Mouse (Mus musculus) cortical plate, adult 2 months (tissue): ENCODE results near the gene Mgat4d. TPM values are rescaled to one million over a fixed set of nuclear protein-coding genes. Genes with fewer than 3 reads are reported as not detected.

Source experiments
- H3K27ac ChIP-seq: fragments of 200-500 bp; 2 replicates; pipeline ENCODE4 v1.5.1; 2012; ENCODE audit warnings: low read length, control low read depth, inconsistent platforms; ENCODE audit not compliant: insufficient read depth
- H3K4me1 ChIP-seq: fragments of 200-500 bp; 2 replicates; pipeline ENCODE4 v1.6.1; 2011; ENCODE audit warnings: low read length; ENCODE audit not compliant: control insufficient read depth, insufficient read depth
- H3K4me3 ChIP-seq: fragments of 200-500 bp; 2 replicates; pipeline ENCODE4 v1.5.1; 2011; ENCODE audit warnings: mild to moderate bottlenecking, low read length, control low read depth; ENCODE audit not compliant: insufficient read depth
- CTCF ChIP-seq: fragments of 200-500 bp; IDR thresholded peaks from 2 replicates; pipeline ENCODE4 v1.5.1; 2011; ENCODE audit warnings: mild to moderate bottlenecking, control low read depth, low read length; ENCODE audit not compliant: insufficient read depth; ENCODE audit errors: extremely low read depth
- POLR2A ChIP-seq: fragments of 200-500 bp; IDR thresholded peaks from 2 replicates; pipeline ENCODE4 v1.6.1; 2011; ENCODE audit warnings: mild to moderate bottlenecking, low read length, control low read depth; ENCODE audit not compliant: insufficient read depth; ENCODE audit errors: extremely low read depth
- polyA plus RNA-seq: library from polyadenylated mRNA; depleted of rRNA; stranded (reverse); fragments of >200 nt; gene quantifications from 2 replicates; pipeline ENCODE4 v1.2.3, GENCODE M21; 2012

Mgat4d gene
- polyA plus RNA-seq, 1 experiment: not detected

- Histone ChIP-seq H3K4me3 (peak overlapping the region; percentile 81), H3K4me1 (no peaks in the 10 kb centered on the region), H3K27ac (no peak overlapping the region)
- TF ChIP-seq POLR2A (no peak), CTCF (no peak)
Measured at GRCm38 (mm10) chr8:83390006-83390701, 41.9 kb downstream of the Mgat4d start.

GRCm38 (mm10) chr8:83392521-83392920 is 44.2 kb downstream of the Mgat4d start:
- TF ChIP-seq POLR2A: no peak
- TF ChIP-seq CTCF: no peak
- Histone ChIP-seq H3K4me1 (no peaks in the 10 kb centered on the region), H3K27ac (no peak overlapping the region), H3K4me3 (no peak overlapping the region)

- Histone ChIP-seq H3K4me1 (no peaks in the 10 kb centered on the region), H3K27ac (no peak overlapping the region), H3K4me3 (no peak overlapping the region)
- TF ChIP-seq CTCF (no peak), POLR2A (no peak)
Measured at GRCm38 (mm10) chr8:83394325-83394724, 46.1 kb downstream of the Mgat4d start.

GRCm38 (mm10) chr8:83396680-83397079 is 48.4 kb downstream of the Mgat4d start:
- Histone ChIP-seq H3K4me3 (no peak overlapping the region), H3K27ac (no peak overlapping the region), H3K4me1 (no peaks in the 10 kb centered on the region)
- no peak for TF ChIP-seq POLR2A
- TF ChIP-seq CTCF: no peak

GRCm38 (mm10) chr8:83397726-83398125 is 49.5 kb downstream of the Mgat4d start:
- TF ChIP-seq POLR2A (no peak), CTCF (no peak)
- no peak overlapping the region for H3K27ac ChIP-seq
- H3K4me1 ChIP-seq: no peaks in the 10 kb centered on the region
- no peak overlapping the region for H3K4me3 ChIP-seq

GRCm38 (mm10) chr8:83405548-83405947 is 57.3 kb downstream of the Mgat4d start:
- no peak for TF ChIP-seq POLR2A
- TF ChIP-seq CTCF: no peak
- H3K27ac ChIP-seq: no peak overlapping the region
- no peaks in the 10 kb centered on the region for H3K4me1 ChIP-seq
- no peak overlapping the region for H3K4me3 ChIP-seq

GRCm38 (mm10) chr8:83406836-83407235 is 58.6 kb downstream of the Mgat4d start:
- H3K27ac ChIP-seq: no peak overlapping the region

GRCm38 (mm10) chr8:83408496-83408895 is 60.2 kb downstream of the Mgat4d start:
- Histone ChIP-seq H3K4me3 (no peak overlapping the region), H3K27ac (no peak overlapping the region), H3K4me1 (no peaks in the 10 kb centered on the region)
- no peak for TF ChIP-seq POLR2A
- no peak for TF ChIP-seq CTCF

More at GRCm38 (mm10) chr8:83406836-83407235, 58.6 kb downstream of the Mgat4d start:
- Histone ChIP-seq H3K4me3 (no peak overlapping the region), H3K4me1 (no peaks in the 10 kb centered on the region)
- TF ChIP-seq CTCF (0 out of 2 replicates have a peak, but pooled peaks have one; percentile 19), POLR2A (no peak)

GRCm38 (mm10) chr8:83416878-83417277 is 68.6 kb downstream of the Mgat4d start:
- no peak for TF ChIP-seq POLR2A
- no peak for TF ChIP-seq CTCF

GRCm38 (mm10) chr8:83417970-83418369 is 69.7 kb downstream of the Mgat4d start:
- H3K4me1 ChIP-seq: no peaks in the 10 kb centered on the region
- TF ChIP-seq POLR2A (no peak), CTCF (no peak)
- H3K27ac ChIP-seq: no peak overlapping the region
- H3K4me3 ChIP-seq: no peak overlapping the region

More at GRCm38 (mm10) chr8:83416878-83417277, 68.6 kb downstream of the Mgat4d start:
- Histone ChIP-seq H3K4me1 (no peaks in the 10 kb centered on the region), H3K4me3 (no peak overlapping the region), H3K27ac (no peak overlapping the region)
